Mouse (Mus musculus) midbrain, postnatal 0 days (tissue): ENCODE measurements at regions not wholly inside any gene's neighbourhood (a gene's known extent, or its start where the extent isn't known, plus 50 kb on each side); places are given as distances from the start of the nearest gene placed in this dataset.

Experiments used
- ATAC-seq: fragments of 200-750 bp; cut with Nextera tagmentation; 2 replicates; pipeline ENCODE4 v1.8.0; 2017; ENCODE audit warnings: moderate number of reproducible peaks, mild to moderate bottlenecking, moderate TSS enrichment, moderate library complexity; ENCODE audit not compliant: low FRiP score
- DNase-seq: peaks from one replicate; pipeline ENCODE4 v3.0.0-alpha.2; 2015; ENCODE audit warnings: low spot score
- H3K27ac ChIP-seq: fragments of 300-500 bp; sonication (generic); 2 replicates; pipeline ENCODE4 v1.5.1; 2014; ENCODE audit warnings: low read depth, mild to moderate bottlenecking, low read length, mixed read lengths
- H3K27me3 ChIP-seq: fragments of 300-500 bp; sonication (generic); 2 replicates; pipeline ENCODE4 v1.6.1; 2014; ENCODE audit warnings: low read length, control low read depth, mixed read lengths; ENCODE audit not compliant: insufficient read depth
- H3K36me3 ChIP-seq: fragments of 300-500 bp; sonication (generic); 2 replicates; pipeline ENCODE4 v1.6.1; 2014; ENCODE audit warnings: low read length, control low read depth, mixed read lengths; ENCODE audit not compliant: insufficient read depth
- H3K4me1 ChIP-seq: fragments of 300-500 bp; sonication (generic); 2 replicates; pipeline ENCODE4 v1.6.1; 2014; ENCODE audit warnings: mild to moderate bottlenecking, control low read depth, antibody characterized with exemption, low read length, mixed read lengths; ENCODE audit not compliant: insufficient read depth
- H3K4me2 ChIP-seq: fragments of 300-500 bp; sonication (generic); 2 replicates; pipeline ENCODE4 v1.6.1; 2014; ENCODE audit warnings: low read depth, mild to moderate bottlenecking, low read length, mixed read lengths; ENCODE audit not compliant: poor library complexity, severe bottlenecking
- H3K4me3 ChIP-seq: fragments of 300-500 bp; sonication (generic); 2 replicates; pipeline ENCODE4 v1.5.1; 2014; ENCODE audit warnings: low read depth, mild to moderate bottlenecking, low read length, moderate library complexity
- H3K9ac ChIP-seq: fragments of 300-500 bp; sonication (generic); replicated peaks from 2 replicates; pipeline ENCODE4 v1.6.1; 2014; ENCODE audit warnings: mild to moderate bottlenecking, low read length, moderate library complexity, mixed read lengths; ENCODE audit not compliant: poor library complexity, severe bottlenecking
- H3K9me3 ChIP-seq: fragments of 300-500 bp; sonication (generic); 2 replicates; pipeline ENCODE4 v1.6.1; 2016; ENCODE audit warnings: low read length, control low read depth
- CTCF ChIP-seq: IDR thresholded peaks from 2 replicates; pipeline ENCODE4 v1.5.1; 2016; ENCODE audit warnings: antibody characterized with exemption, mild to moderate bottlenecking
- WGBS: fragments of 180-500 bp; shearing (Covaris S2); extraction: QIAGEN DNeasy Blood & Tissue Kit; methylation state at CpG from one replicate; pipeline ENCODE4 v1.1.7; 2014; 5-methylcytosine and 5-hydroxymethylcytosine counted together

GRCm38 (mm10) chr11:54181696-54182323 lies 67.7 kb downstream of the Csf2 start:
- Histone ChIP-seq H3K4me1 (no peaks in the 10 kb centered on the region), H3K9me3 (no peaks in the 10 kb centered on the region), H3K36me3 (no peaks in the 10 kb centered on the region), H3K27me3 (no peaks in the 10 kb centered on the region), H3K4me3 (no peak overlapping the region), H3K27ac (no peak overlapping the region), H3K9ac (no peak overlapping the region), H3K4me2 (no peak overlapping the region)
- DNase-seq (no peak), ATAC-seq (no peak)
- 85% methylated on average over 9 of the region's 9 CpGs for WGBS
- TF ChIP-seq CTCF: no peak
